Mouse (Mus musculus) heart, postnatal 0 days (tissue): ENCODE measurements around the gene Hist1h2ab. TPM values are rescaled to one million over a fixed set of nuclear protein-coding genes. Genes with fewer than 3 reads are reported as not detected.
"Not testable (repeated sequence)": the region's sequence is repeated elsewhere in the genome, so short reads cannot be mapped to it uniquely, and the experiment has no call there.

ENCODE experiments used
- ATAC-seq: fragments of 200-750 bp; cut with Nextera tagmentation; 2 replicates; pipeline ENCODE4 v1.8.0; 2017; ENCODE audit warnings: low read depth, moderate number of reproducible peaks, moderate library complexity; ENCODE audit not compliant: insufficient read depth
- DNase-seq: peaks from one replicate; pipeline ENCODE4 v3.0.0-alpha.2; 2016; ENCODE audit warnings: low spot score
- H3K27ac ChIP-seq: fragments of 300-500 bp; sonication (generic); 2 replicates; pipeline ENCODE4 v1.5.1; 2014; ENCODE audit warnings: low read depth, mild to moderate bottlenecking
- H3K27me3 ChIP-seq: fragments of 300-500 bp; sonication (generic); 2 replicates; pipeline ENCODE4 v1.6.1; 2014; ENCODE audit warnings: low read length, mixed read lengths; ENCODE audit not compliant: control insufficient read depth, insufficient read depth
- H3K36me3 ChIP-seq: fragments of 300-500 bp; sonication (generic); replicated peaks from 2 replicates; pipeline ENCODE4 v1.6.1; 2014; ENCODE audit warnings: low read length, mixed read lengths; ENCODE audit not compliant: control insufficient read depth, insufficient read depth
- H3K4me1 ChIP-seq: fragments of 300-500 bp; sonication (generic); 2 replicates; pipeline ENCODE4 v1.6.1; 2014; ENCODE audit warnings: antibody characterized with exemption; ENCODE audit not compliant: control insufficient read depth, insufficient read depth
- H3K4me2 ChIP-seq: fragments of 300-500 bp; sonication (generic); 2 replicates; pipeline ENCODE4 v1.6.1; 2014; ENCODE audit warnings: low read depth, mild to moderate bottlenecking, low read length, moderate library complexity
- H3K4me3 ChIP-seq: fragments of 300-500 bp; sonication (generic); 2 replicates; pipeline ENCODE4 v1.5.1; 2014; ENCODE audit warnings: low read depth, low read length
- H3K9ac ChIP-seq: fragments of 300-500 bp; sonication (generic); replicated peaks from 2 replicates; pipeline ENCODE4 v1.6.1; 2014; ENCODE audit warnings: low read depth, low read length, mixed read lengths
- H3K9me3 ChIP-seq: fragments of 300-500 bp; sonication (generic); replicated peaks from 2 replicates; pipeline ENCODE4 v1.6.1; 2016; ENCODE audit warnings: low read length; ENCODE audit not compliant: control insufficient read depth
- CTCF ChIP-seq: IDR thresholded peaks from 2 replicates; pipeline ENCODE4 v1.5.1; 2016; ENCODE audit warnings: antibody characterized with exemption, control low read depth, low read depth
- EP300 ChIP-seq: IDR thresholded peaks from 2 replicates; pipeline ENCODE4 v1.6.1; 2016; ENCODE audit warnings: antibody characterized with exemption, low read depth
- WGBS: fragments of 180-500 bp; shearing (Covaris S2); extraction: QIAGEN DNeasy Blood & Tissue Kit; methylation state at CpG from one replicate; pipeline ENCODE4 v1.1.7; 2014; 5-methylcytosine and 5-hydroxymethylcytosine counted together
- polyA plus RNA-seq: library from polyadenylated mRNA; unstranded; fragments of >200 nt; fragmentation: Nextera tagmentation; extraction: Ambion mirVana; gene quantifications from 2 replicates; pipeline ENCODE4 v1.2.1, GENCODE M21; 2015
- total RNA-seq: library from RNA; depleted of rRNA; stranded (reverse); fragments of >200 nt; gene quantifications from 2 replicates; pipeline ENCODE4 v1.2.3, GENCODE M21; 2014; ENCODE audit warnings: low replicate concordance

Gene Hist1h2ab
- total and polyA plus RNA-seq, 2 experiments from 2014 or later, result 5.6 to 733 TPM

- ATAC-seq (no peak), DNase-seq (no peak)
- Histone ChIP-seq H3K36me3 (no peaks in the 10 kb centered on the region), H3K27me3 (no peaks in the 10 kb centered on the region), H3K4me1 (peaks cover 13% of the 10 kb centered on the region; the same call in 1 of the 2 replicates), H3K9ac (no peak overlapping the region), H3K27ac (no peak overlapping the region), H3K4me3 (no peak overlapping the region), H3K4me2 (no peak overlapping the region; the same call in 1 of the 2 replicates), H3K9me3 (no peaks in the 10 kb centered on the region)
- no peak for TF ChIP-seq CTCF
- no peak for TF ChIP-seq EP300
- WGBS, result 56% methylated on average over 3 of the region's 3 CpGs
Observed at GRCm38 (mm10) chr13:23757921-23758320, 7.0 kb downstream of the Hist1h2ab start.

- Histone ChIP-seq H3K27ac (no peak overlapping the region), H3K9ac (no peak overlapping the region), H3K27me3 (no peaks in the 10 kb centered on the region), H3K4me2 (no peak overlapping the region), H3K4me1 (peaks cover 22% of the 10 kb centered on the region), H3K36me3 (no peaks in the 10 kb centered on the region), H3K4me3 (no peak overlapping the region), H3K9me3 (no peaks in the 10 kb centered on the region)
- DNase-seq (no peak), ATAC-seq (no peak)
- TF ChIP-seq EP300, result no peak
- no peak for TF ChIP-seq CTCF
- WGBS, result 89% methylated on average over 3 of the region's 3 CpGs
Observed at GRCm38 (mm10) chr13:23759251-23759771, 8.4 kb downstream of the Hist1h2ab start.

- no peak overlapping the region for H3K27ac ChIP-seq
- no peak for TF ChIP-seq EP300
- no peak for TF ChIP-seq CTCF
- no peak for DNase-seq
- peak overlapping the region; percentile 71; the same call in 1 of the 2 replicates for H3K4me2 ChIP-seq
- peaks cover 26% of the 10 kb centered on the region for H3K4me1 ChIP-seq
- H3K9me3 ChIP-seq, result no peaks in the 10 kb centered on the region
- no peaks in the 10 kb centered on the region for H3K27me3 ChIP-seq
- H3K36me3 ChIP-seq, result no peaks in the 10 kb centered on the region
- H3K9ac ChIP-seq, result no peak overlapping the region
- WGBS, result 70% methylated on average over 1 of the region's 1 CpGs
- no peak overlapping the region for H3K4me3 ChIP-seq
- no peak for ATAC-seq
Observed at GRCm38 (mm10) chr13:23759916-23760239, 9.0 kb downstream of the Hist1h2ab start.

GRCm38 (mm10) chr13:23760240-23760971, 9.5 kb downstream of the Hist1h2ab start:
- ATAC-seq, result peak; percentile 2; the same call in 1 of the 2 replicates
- WGBS, result 3% methylated on average over 19 of the region's 27 CpGs
- no peaks in the 10 kb centered on the region for H3K36me3 ChIP-seq
- no peaks in the 10 kb centered on the region for H3K27me3 ChIP-seq
- H3K4me1 ChIP-seq, result peaks cover 26% of the 10 kb centered on the region
- H3K27ac ChIP-seq, result peak overlapping the region; percentile 95
- peak overlapping the region; percentile 48 for H3K4me3 ChIP-seq
- H3K4me2 ChIP-seq, result peak overlapping the region; percentile 71
- no peak for TF ChIP-seq CTCF
- no peaks in the 10 kb centered on the region for H3K9me3 ChIP-seq
- DNase-seq, result peak; percentile 50
- H3K9ac ChIP-seq, result peak overlapping the region; percentile 39

- DNase-seq (peak; percentile 97), ATAC-seq (peak; percentile 81)
- under 1% methylated on average over 61 of the region's 72 CpGs for WGBS
- Histone ChIP-seq H3K4me3 (peak within 1 kb of the TSS; percentile 48), H3K36me3 (no peaks in the 10 kb centered on the region), H3K4me1 (peaks cover 26% of the 10 kb centered on the region), H3K9me3 (no peaks in the 10 kb centered on the region), H3K4me2 (peak within 1 kb of the TSS; percentile 71), H3K9ac (peak within 1 kb of the TSS; percentile 55), H3K27ac (peak within 1 kb of the TSS; percentile 95), H3K27me3 (no peaks in the 10 kb centered on the region)
- TF ChIP-seq CTCF, result no peak
- peak; percentile 79 for TF ChIP-seq EP300
Observed at GRCm38 (mm10) chr13:23760972-23761864, 10.3 kb downstream of the Hist1h2ab start, which contains the start of gene Hist1h4a. TSS of gene Hist1h4a (minus strand) at chr13:23761230.

- DNase-seq, result peak; percentile 94
- H3K27me3 ChIP-seq, H3K9me3 ChIP-seq, H3K36me3 ChIP-seq: not testable (repeated sequence)
- H3K4me3 ChIP-seq, result peak within 1 kb of the TSS; percentile 48
- ATAC-seq, result peak; percentile 43
- peaks cover 26% of the 10 kb centered on the region for H3K4me1 ChIP-seq
- under 1% methylated on average over 28 of the region's 52 CpGs for WGBS
- peak within 1 kb of the TSS; percentile 95 for H3K27ac ChIP-seq
- peak within 1 kb of the TSS; percentile 71 for H3K4me2 ChIP-seq
- H3K9ac ChIP-seq, result peak within 1 kb of the TSS; percentile 66
Observed at GRCm38 (mm10) chr13:23761871-23762821, 11.2 kb downstream of the Hist1h2ab start, which contains the start of gene Hist1h3a. TSS of gene Hist1h3a (minus strand) at chr13:23762386.
